Mouse (Mus musculus) erythroblast, embryonic 14.5 days (primary cell): Measurements from ENCODE around the gene Dnaic2.

Experiments used
- GATA1 ChIP-seq: IDR thresholded peaks from 2 replicates; pipeline ENCODE4 v1.6.1; 2012; ENCODE audit warnings: low read length, inconsistent platforms, mixed read lengths
- TAL1 ChIP-seq: IDR thresholded peaks from 3 replicates; pipeline ENCODE4 v1.6.1; 2012; ENCODE audit warnings: low read length, inconsistent platforms, mixed read lengths

DNA sequence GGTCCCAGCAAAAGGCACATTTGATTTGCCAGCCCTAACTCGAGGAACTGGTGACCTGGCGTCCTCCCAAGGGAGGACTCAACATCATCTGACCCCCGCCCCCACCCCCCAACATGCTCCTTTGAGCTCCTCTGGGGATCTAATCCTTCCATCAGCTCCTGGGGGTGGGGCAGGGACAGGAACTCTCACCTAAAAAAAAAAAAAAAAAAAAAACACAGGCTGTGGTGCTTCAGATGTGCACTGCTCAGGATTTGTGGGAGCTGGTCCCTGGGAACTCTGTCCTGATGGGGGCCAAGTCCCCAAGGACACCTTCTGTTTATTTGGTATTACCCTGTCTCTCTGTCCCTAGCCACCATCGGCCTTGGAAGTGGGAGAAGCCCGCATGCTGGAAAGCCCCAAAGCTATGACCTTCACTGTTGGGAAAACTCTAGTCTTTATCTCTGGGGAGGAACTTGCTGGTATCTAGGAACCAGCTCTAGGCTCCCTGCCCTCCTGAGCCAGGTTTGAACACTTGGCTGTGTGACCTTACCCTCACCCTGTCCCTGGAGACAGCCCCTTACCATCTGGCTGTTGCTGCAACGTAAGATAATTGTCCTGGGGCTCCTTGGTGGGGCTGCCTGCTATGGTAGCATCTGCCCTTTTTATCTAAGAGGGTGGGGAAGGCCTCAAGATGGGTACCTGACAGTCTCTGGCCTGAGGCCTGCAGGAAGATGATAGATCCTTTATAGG, 35.6 kb upstream of the Dnaic2 start:
- TF ChIP-seq GATA1: no peak
- TF ChIP-seq TAL1: no peak
